Mouse (Mus musculus): ENCODE results near the gene Hs2st1. TPM values are rescaled to one million over a fixed set of nuclear protein-coding genes. Genes with fewer than 3 reads are reported as not detected.

Gene Hs2st1
- total and polyA plus RNA-seq, 2 experiments: 1.9 to 6.0 TPM

DNA sequence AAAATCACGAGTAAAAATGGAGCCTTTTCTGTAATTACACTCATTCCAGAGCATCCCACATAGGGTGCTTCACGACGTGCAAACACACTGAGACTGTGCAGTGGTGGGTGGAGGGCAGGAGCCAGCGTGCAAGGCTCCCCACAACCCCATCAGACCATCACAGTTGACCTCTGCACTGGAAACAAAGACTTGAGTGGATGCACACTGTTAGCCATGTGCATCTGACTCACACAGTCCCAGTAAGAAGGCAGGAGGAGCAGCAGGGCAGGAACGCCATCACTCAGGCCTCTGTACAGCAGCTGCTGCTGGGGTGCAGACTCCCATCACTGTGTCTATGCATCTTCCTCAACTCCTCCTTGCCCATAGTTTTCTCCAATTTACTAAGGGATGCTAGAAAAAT lies 75.1 kb downstream of the Hs2st1 start:
- no peak for DNase-seq (ENCODE audit: extremely low read depth, low read depth, low spot score)

DNA sequence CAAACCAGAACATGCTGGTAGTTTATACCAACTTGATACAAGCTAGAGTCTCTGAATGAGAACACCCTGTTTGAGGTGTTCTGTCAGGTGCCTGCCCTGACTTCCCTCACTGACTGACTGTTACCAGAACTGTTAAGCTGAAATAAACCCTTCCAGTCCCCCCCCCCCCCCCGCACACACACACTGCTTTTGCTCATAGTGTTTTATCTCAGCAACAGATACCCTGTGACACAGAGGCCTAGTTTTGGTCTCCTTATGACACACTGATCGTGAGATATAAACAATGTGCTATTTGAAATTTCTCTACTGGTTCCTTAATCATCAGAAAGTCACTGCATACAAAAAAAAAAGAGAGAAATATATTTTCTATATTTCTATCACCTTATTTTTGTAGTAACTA lies 81.2 kb downstream of the Hs2st1 start:
- no peaks in the 10 kb centered on the region for H3K4me1 ChIP-seq (ENCODE audit: control insufficient read depth, insufficient read depth, low read length)
- TF ChIP-seq POLR2A (IDR thresholded peaks at IDR 0.05; ENCODE audit: extremely low read depth, insufficient read depth, low read length) (no peak), CTCF (IDR thresholded peaks at IDR 0.05; ENCODE audit: low read depth, low read length) (no peak)

More for the DNA sequence above, 75.1 kb downstream of the Hs2st1 start:
- Histone ChIP-seq H3K4me1 (ENCODE audit: control insufficient read depth, insufficient read depth, low read length) (no peaks in the 10 kb centered on the region), H3K27ac (replicated peaks; ENCODE audit: insufficient read depth, low read depth, low read length) (no peak overlapping the region), H3K9ac (ENCODE audit: low read depth, low read length) (no peak overlapping the region), H3K36me3 (ENCODE audit: control insufficient read depth, insufficient read depth, low read length) (no peaks in the 10 kb centered on the region), H3K4me3 (ENCODE audit: insufficient read depth, low read depth, low read length) (no peak overlapping the region), H3K27me3 (ENCODE audit: control insufficient read depth, insufficient read depth, low read length) (no peaks in the 10 kb centered on the region), H3K79me2 (ENCODE audit: control insufficient read depth, insufficient read depth, low read length) (no peaks in the 10 kb centered on the region)
- WGBS: 84% methylated on average over 5 of the region's 5 CpGs
- TF ChIP-seq CTCF (IDR thresholded peaks at IDR 0.05; ENCODE audit: low read depth, low read length): no peak
- no peak for TF ChIP-seq POLR2A (IDR thresholded peaks at IDR 0.05; ENCODE audit: extremely low read depth, insufficient read depth, low read length)

DNA sequence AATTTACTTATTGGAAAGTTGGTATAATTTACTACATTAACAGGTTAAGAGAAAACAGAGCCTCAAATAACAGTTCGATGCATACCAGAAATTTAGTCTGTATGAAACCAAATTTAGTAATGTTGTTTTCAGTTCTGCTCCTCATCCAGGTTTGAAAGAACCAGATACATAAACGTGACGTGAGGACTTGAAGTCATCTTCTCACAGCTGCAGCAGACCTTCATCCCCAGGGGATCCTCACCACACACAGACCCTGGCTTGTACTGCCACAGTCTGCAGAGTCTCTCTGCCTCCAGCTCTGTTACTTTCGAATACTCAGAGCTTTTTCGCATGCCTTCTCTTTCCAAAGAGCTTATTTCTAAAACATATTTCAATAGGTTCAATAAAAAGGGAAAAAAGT lies 89.4 kb downstream of the Hs2st1 start:
- Histone ChIP-seq H3K79me2 (ENCODE audit: control insufficient read depth, insufficient read depth, low read length) (0 out of 2 replicates have a peak, but pooled peaks cover 3% of the 10 kb centered on the region), H3K4me3 (ENCODE audit: insufficient read depth, low read depth, low read length) (no peak overlapping the region), H3K36me3 (ENCODE audit: control insufficient read depth, insufficient read depth, low read length) (no peaks in the 10 kb centered on the region), H3K4me1 (ENCODE audit: control insufficient read depth, insufficient read depth, low read length) (no peaks in the 10 kb centered on the region), H3K27me3 (ENCODE audit: control insufficient read depth, insufficient read depth, low read length) (no peaks in the 10 kb centered on the region), H3K9ac (ENCODE audit: low read depth, low read length) (no peak overlapping the region), H3K27ac (replicated peaks; ENCODE audit: insufficient read depth, low read depth, low read length) (no peak overlapping the region)
- TF ChIP-seq POLR2A (IDR thresholded peaks at IDR 0.05; ENCODE audit: extremely low read depth, insufficient read depth, low read length) (no peak), CTCF (IDR thresholded peaks at IDR 0.05; ENCODE audit: low read depth, low read length) (no peak)
- WGBS: 95% methylated on average over 5 of the region's 5 CpGs
- DNase-seq (ENCODE audit: extremely low read depth, low read depth, low spot score): no peak

More for the DNA sequence above, 81.2 kb downstream of the Hs2st1 start:
- Histone ChIP-seq H3K9ac (ENCODE audit: low read depth, low read length) (no peak overlapping the region), H3K27ac (replicated peaks; ENCODE audit: insufficient read depth, low read depth, low read length) (no peak overlapping the region), H3K27me3 (ENCODE audit: control insufficient read depth, insufficient read depth, low read length) (no peaks in the 10 kb centered on the region), H3K79me2 (ENCODE audit: control insufficient read depth, insufficient read depth, low read length) (peaks cover 3% of the 10 kb centered on the region; the same call in 1 of the 2 replicates), H3K36me3 (ENCODE audit: control insufficient read depth, insufficient read depth, low read length) (no peaks in the 10 kb centered on the region), H3K4me3 (ENCODE audit: insufficient read depth, low read depth, low read length) (no peak overlapping the region)
- 81% methylated on average over 2 of the region's 2 CpGs for WGBS
- DNase-seq (ENCODE audit: extremely low read depth, low read depth, low spot score): no peak

DNA sequence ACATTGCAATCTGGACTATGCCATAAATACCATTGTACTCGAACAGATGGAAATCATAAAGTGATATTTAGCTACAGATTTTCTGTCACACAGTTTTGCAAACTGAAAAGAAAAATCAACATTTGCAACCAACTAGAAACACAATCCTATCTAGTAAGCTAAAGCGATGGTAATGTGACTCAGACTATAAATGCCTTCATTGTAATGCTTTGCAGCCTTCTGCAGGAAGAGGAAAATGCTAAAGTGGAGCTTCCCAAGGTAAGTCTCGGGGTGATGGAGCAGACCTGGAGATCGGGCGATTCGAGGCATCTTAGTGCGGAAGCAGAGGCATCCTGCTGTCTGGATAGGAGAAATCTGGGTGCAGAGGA lies 91.6 kb downstream of the Hs2st1 start:
- Histone ChIP-seq H3K9ac (ENCODE audit: low read depth, low read length) (no peak overlapping the region), H3K27ac (replicated peaks; ENCODE audit: insufficient read depth, low read depth, low read length) (no peak overlapping the region), H3K79me2 (ENCODE audit: control insufficient read depth, insufficient read depth, low read length) (no peaks in the 10 kb centered on the region), H3K36me3 (ENCODE audit: control insufficient read depth, insufficient read depth, low read length) (no peaks in the 10 kb centered on the region), H3K4me3 (ENCODE audit: insufficient read depth, low read depth, low read length) (no peak overlapping the region), H3K4me1 (ENCODE audit: control insufficient read depth, insufficient read depth, low read length) (no peaks in the 10 kb centered on the region), H3K27me3 (ENCODE audit: control insufficient read depth, insufficient read depth, low read length) (no peaks in the 10 kb centered on the region)
- WGBS: 93% methylated on average over 7 of the region's 7 CpGs
- DNase-seq (ENCODE audit: extremely low read depth, low read depth, low spot score): no peak
- TF ChIP-seq POLR2A (IDR thresholded peaks at IDR 0.05; ENCODE audit: extremely low read depth, insufficient read depth, low read length): no peak

DNA sequence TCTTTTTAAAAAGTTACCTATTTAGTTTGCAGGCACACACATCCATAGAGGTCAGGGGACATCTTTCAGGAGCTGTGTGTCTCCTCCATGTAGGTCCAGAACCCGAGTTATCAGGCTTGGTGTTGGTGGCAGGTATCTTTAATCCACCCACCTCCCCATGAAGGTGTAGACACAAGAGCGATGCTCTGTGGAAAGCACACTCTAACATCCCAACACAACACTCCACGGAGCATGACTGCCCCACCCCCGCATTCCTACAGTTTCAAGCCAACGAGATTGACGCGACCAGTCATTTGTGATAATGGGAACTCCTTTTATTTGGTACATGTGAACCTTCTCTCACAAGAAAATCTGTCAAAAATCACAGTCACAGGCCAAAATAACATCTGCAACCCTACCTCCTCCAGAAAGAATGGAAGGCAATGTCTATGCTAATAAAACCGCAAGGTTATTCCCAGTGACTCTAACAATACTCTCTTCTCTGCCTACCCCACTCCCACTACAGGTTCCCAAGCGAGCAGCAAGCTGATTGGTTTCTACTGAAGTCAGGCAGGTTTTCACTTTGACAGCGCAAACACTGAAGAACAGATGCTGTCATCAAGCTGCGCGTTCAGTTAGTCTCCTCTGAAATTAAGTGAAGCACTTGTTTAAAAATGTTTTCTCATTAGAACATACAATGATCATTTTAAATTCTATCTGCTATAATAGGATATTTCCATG lies 92.1 kb downstream of the Hs2st1 start:
- TF ChIP-seq CTCF (IDR thresholded peaks at IDR 0.05; ENCODE audit: low read depth, low read length) (no peak), POLR2A (IDR thresholded peaks at IDR 0.05; ENCODE audit: extremely low read depth, insufficient read depth, low read length) (no peak)
- Histone ChIP-seq H3K9ac (ENCODE audit: low read depth, low read length) (no peak overlapping the region), H3K27ac (replicated peaks; ENCODE audit: insufficient read depth, low read depth, low read length) (no peak overlapping the region), H3K4me3 (ENCODE audit: insufficient read depth, low read depth, low read length) (no peak overlapping the region), H3K79me2 (ENCODE audit: control insufficient read depth, insufficient read depth, low read length) (no peaks in the 10 kb centered on the region), H3K36me3 (ENCODE audit: control insufficient read depth, insufficient read depth, low read length) (no peaks in the 10 kb centered on the region), H3K27me3 (ENCODE audit: control insufficient read depth, insufficient read depth, low read length) (no peaks in the 10 kb centered on the region), H3K4me1 (ENCODE audit: control insufficient read depth, insufficient read depth, low read length) (no peaks in the 10 kb centered on the region)
- DNase-seq (ENCODE audit: extremely low read depth, low read depth, low spot score): no peak
- 92% methylated on average over 12 of the region's 12 CpGs for WGBS

DNA sequence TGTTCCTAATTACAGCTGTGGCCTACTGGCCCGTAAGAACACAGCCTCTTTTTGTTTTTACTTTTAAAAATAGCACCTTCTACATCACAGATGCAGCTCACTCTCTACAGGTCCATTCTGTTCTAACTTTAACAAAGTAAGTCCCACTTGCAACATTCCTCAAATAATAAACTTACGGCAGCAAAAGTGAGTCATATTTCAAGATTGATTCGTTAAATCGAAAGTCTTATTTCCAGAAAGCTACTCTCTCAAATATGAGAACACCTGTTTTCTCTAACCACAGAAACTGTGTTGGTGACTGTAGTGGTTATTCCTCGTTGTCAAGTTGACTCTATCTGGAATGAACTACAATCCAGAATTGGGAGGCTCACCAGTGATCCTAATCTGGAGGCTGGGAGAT lies 94.1 kb downstream of the Hs2st1 start:
- Histone ChIP-seq H3K36me3 (ENCODE audit: control insufficient read depth, insufficient read depth, low read length) (no peaks in the 10 kb centered on the region), H3K79me2 (ENCODE audit: control insufficient read depth, insufficient read depth, low read length) (no peaks in the 10 kb centered on the region), H3K27ac (replicated peaks; ENCODE audit: insufficient read depth, low read depth, low read length) (no peak overlapping the region), H3K27me3 (ENCODE audit: control insufficient read depth, insufficient read depth, low read length) (no peaks in the 10 kb centered on the region), H3K4me3 (ENCODE audit: insufficient read depth, low read depth, low read length) (no peak overlapping the region), H3K9ac (ENCODE audit: low read depth, low read length) (no peak overlapping the region), H3K4me1 (ENCODE audit: control insufficient read depth, insufficient read depth, low read length) (no peaks in the 10 kb centered on the region)
- no peak for DNase-seq (ENCODE audit: extremely low read depth, low read depth, low spot score)
- WGBS: 93% methylated on average over 5 of the region's 5 CpGs
- no peak for TF ChIP-seq CTCF (IDR thresholded peaks at IDR 0.05; ENCODE audit: low read depth, low read length)
- no peak for TF ChIP-seq POLR2A (IDR thresholded peaks at IDR 0.05; ENCODE audit: extremely low read depth, insufficient read depth, low read length)
